Mouse (Mus musculus) megakaryocyte-erythroid progenitor cell, adult 5 weeks (primary cell): ENCODE data around the gene Slc15a4. TPM values are rescaled to one million over a fixed set of nuclear protein-coding genes. Genes with fewer than 3 reads are reported as not detected.

ENCODE experiments used
- polyA plus RNA-seq: library from polyadenylated mRNA; stranded (reverse); fragments of >175 nt; gene quantifications from 2 replicates; pipeline ENCODE4 v1.2.3, GENCODE M21; 2012

Slc15a4 gene
- 20.3 and 37.9 TPM in 2 replicates for polyA plus RNA-seq

DNA sequence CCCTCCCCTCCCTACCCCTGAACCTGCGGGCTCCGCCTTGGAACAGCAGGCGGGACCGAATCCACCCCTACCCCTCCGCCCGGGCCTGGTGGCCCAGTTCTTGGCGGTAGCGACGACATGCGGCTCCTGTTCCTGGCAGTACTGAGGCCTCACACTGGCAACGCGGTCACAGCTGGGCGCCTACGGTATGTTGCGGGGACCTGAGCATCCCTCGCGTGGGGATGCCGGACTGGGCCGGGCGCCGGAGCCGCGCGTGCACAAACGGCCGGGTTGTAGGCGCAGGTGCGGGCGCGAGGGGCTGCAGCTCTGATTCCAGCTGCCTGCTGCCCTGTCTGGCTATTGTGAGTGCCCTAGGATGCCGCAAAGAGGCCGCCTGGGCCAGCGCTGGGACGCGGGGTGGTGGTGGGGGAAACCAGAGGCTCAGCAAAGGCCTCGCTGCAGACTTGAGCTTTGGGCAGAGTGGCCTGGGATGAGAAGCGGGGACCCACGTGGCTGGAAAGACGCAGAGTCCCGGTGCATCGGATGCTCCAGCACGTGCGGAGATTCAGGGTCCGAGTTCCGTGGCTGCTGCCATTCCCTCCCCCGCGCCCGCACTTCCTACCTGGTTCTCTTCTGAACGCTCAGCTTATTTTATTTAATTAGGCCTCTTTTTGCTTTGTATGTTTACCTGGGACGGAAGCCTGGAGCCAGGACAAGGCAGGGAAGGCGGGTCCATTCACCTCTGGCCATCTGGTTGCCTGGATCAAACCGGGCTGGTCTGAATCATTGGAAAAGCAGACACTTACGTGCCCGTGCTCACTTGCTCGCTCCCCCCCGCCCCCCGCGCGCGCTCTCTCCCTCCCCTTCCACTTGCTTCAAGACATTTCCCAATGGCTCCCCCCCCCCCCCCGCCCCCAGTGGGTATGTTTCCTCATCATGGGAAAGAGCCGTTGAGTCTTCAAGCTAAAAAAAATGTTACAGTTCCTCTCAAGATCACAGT, at the start of gene Slc15a4, which contains the start of gene Glt1d1:
Slc15a4 (minus strand) TSS at position 731 of the 979 bp plus-strand sequence.
Glt1d1 (plus strand) TSS at position 96 of the 979 bp plus-strand sequence.

Other genes with a start within 250 kb of the Slc15a4 start
- gene Glt1d1, start 635 bp downstream of the Slc15a4 start, polyA plus RNA-seq: 1.4 and 1.9 TPM in 2 replicates